Mouse (Mus musculus) C2C12 (cell line): ENCODE data around the gene Ppfia3. TPM values are rescaled to one million over a fixed set of nuclear protein-coding genes. Genes with fewer than 3 reads are reported as not detected.

Experiments
- H3K27me3 ChIP-seq: one replicate; pipeline ENCODE4 v1.6.1; 2011; ENCODE audit not compliant: control insufficient read depth, insufficient read depth, insufficient read length
- H3K36me3 ChIP-seq: one replicate; pipeline ENCODE4 v1.6.1; 2011; ENCODE audit not compliant: control insufficient read depth, insufficient read depth
- H3K4me3 ChIP-seq: one replicate; pipeline ENCODE4 v1.5.1; 2011; ENCODE audit warnings: mild to moderate bottlenecking, control low read depth; ENCODE audit not compliant: poor library complexity, insufficient read depth, severe bottlenecking
- H3K79me2 ChIP-seq: one replicate; pipeline ENCODE4 v1.6.1; 2011; ENCODE audit not compliant: control insufficient read depth, insufficient read depth
- H3K79me3 ChIP-seq: one replicate; pipeline ENCODE4 v1.6.1; 2011; ENCODE audit warnings: low read depth, control low read depth
- H3ac ChIP-seq: one replicate; pipeline ENCODE3; 2011; ENCODE audit warnings: low read depth; ENCODE audit not compliant: control insufficient read depth, insufficient read length
- CEBPB ChIP-seq: IDR thresholded peaks from one replicate; pipeline ENCODE4 v1.6.1; 2011; ENCODE audit warnings: low read depth, mild to moderate bottlenecking, control low read depth, moderate library complexity
- CTCF ChIP-seq: IDR thresholded peaks from one replicate; pipeline ENCODE4 v1.5.1; 2011; ENCODE audit not compliant: control insufficient read depth, insufficient read depth, insufficient read length
- FOSL1 ChIP-seq: IDR thresholded peaks from one replicate; pipeline ENCODE4 v1.8.0; 2011; ENCODE audit warnings: mild to moderate bottlenecking, low read length; ENCODE audit not compliant: poor library complexity, insufficient read depth, severe bottlenecking
- MAX ChIP-seq: IDR thresholded peaks from one replicate; pipeline ENCODE4 v1.6.1; 2011; ENCODE audit warnings: mild to moderate bottlenecking, control low read depth
- MYOD1 ChIP-seq: IDR thresholded peaks from one replicate; pipeline ENCODE4 v1.6.1; 2011; ENCODE audit warnings: low read depth; ENCODE audit not compliant: control insufficient read depth, insufficient read length
- MYOG ChIP-seq: IDR thresholded peaks from one replicate; pipeline ENCODE4 v1.6.1; 2011; ENCODE audit not compliant: control insufficient read depth, insufficient read length; ENCODE audit errors: extremely low read depth
- USF1 ChIP-seq: IDR thresholded peaks from one replicate; pipeline ENCODE4 v1.6.1; 2011; ENCODE audit warnings: low read depth, mild to moderate bottlenecking, control low read depth, moderate library complexity
- polyA plus RNA-seq: library from polyadenylated mRNA; unstranded; fragments of >200 nt; fragmentation: generic; extraction: Trizol; gene quantifications from one replicate; pipeline ENCODE4 v1.2.1, GENCODE M21; 2012; ENCODE audit warnings: missing spikeins

Ppfia3 gene
- polyA plus RNA-seq, 1 experiment = 4.8 TPM

DNA sequence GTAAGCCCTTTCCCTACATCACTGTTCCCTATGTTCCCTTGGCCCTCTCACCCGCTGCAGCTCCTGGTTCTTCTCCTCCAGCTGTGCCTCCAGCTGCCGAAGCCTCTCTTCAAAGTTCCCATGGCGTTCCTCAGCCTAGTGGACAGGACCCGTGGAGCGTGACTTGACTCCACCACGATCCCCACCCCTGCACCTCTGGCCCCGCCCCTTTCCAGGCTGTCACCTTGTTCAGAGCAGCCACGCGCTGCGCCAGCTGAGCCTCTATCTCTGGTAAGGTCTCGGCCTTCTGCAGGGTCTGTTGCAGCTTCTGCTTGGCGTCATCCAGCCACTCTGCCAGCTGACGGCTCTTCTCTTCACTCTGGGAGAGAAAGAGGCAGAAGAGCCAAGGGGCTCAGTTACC, 10.7 kb downstream of the Ppfia3 start:
- Histone ChIP-seq H3K27me3 (no peaks in the 10 kb centered on the region), H3ac (no peak overlapping the region), H3K79me2 (no peaks in the 10 kb centered on the region), H3K36me3 (no peaks in the 10 kb centered on the region), H3K4me3 (no peak overlapping the region), H3K79me3 (no peaks in the 10 kb centered on the region)
- TF ChIP-seq MYOG = no peak

- no peaks in the 10 kb centered on the region for H3K79me3 ChIP-seq
- TF ChIP-seq CTCF = no peak
- no peak for TF ChIP-seq CEBPB
- TF ChIP-seq MYOG = no peak
- TF ChIP-seq USF1 = no peak
- no peak for TF ChIP-seq MYOD1
- no peak for TF ChIP-seq FOSL1
- TF ChIP-seq MAX = no peak
- H3ac ChIP-seq = no peak overlapping the region
- no peaks in the 10 kb centered on the region for H3K27me3 ChIP-seq
- no peaks in the 10 kb centered on the region for H3K36me3 ChIP-seq
- no peaks in the 10 kb centered on the region for H3K79me2 ChIP-seq
- no peak overlapping the region for H3K4me3 ChIP-seq
Measured at GRCm38 (mm10) chr7:45355318-45356020, 11.3 kb downstream of the Ppfia3 start.

DNA sequence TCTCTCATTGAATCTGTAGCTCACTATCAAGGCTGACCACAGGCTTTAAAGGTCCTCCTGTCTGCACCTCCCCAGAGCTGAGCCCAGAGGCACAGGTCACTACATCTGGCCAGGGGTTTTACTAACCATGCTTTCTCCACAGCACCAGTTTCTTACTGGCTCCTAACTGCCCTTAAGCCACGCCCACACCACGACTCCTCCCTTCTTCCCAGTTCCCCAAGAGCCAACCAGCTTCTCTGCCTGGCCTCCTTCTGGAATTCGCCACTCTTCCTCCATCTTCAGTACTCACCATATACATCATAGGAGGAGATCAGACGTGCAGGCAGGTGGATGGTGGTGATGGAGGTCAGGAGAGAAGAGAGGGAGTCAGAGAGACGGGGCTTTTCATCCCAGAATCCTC, 13.8 kb downstream of the Ppfia3 start:
- H3K79me2 ChIP-seq = no peaks in the 10 kb centered on the region
- H3K36me3 ChIP-seq = no peaks in the 10 kb centered on the region
- H3K27me3 ChIP-seq = no peaks in the 10 kb centered on the region
- TF ChIP-seq FOSL1 = no peak
- no peak for TF ChIP-seq MYOG
- TF ChIP-seq MYOD1 = no peak
- no peaks in the 10 kb centered on the region for H3K79me3 ChIP-seq
- H3ac ChIP-seq = no peak overlapping the region
- no peak overlapping the region for H3K4me3 ChIP-seq

DNA sequence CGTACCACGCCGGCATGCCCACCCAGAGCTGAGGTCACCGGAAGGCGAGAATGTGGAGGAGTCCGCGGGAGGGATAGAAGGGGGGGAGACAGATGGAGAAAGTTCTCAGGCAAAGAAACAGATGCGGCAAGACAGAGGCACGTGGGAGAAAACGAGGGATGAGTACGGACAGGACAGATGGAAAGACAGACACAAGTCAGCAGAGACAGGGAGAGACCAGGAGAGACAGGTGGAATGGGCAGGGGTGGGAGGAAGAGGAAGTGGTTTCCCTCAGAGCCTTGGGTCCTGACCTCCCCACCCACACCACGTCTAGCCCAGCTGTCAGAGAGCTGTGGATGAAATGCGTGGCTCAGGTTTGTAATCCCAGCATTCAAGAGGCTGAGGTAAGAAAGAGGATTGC, 19.9 kb downstream of the Ppfia3 start:
- H3K79me3 ChIP-seq = no peaks in the 10 kb centered on the region
- H3ac ChIP-seq = no peak overlapping the region
- no peaks in the 10 kb centered on the region for H3K79me2 ChIP-seq
- no peak for TF ChIP-seq FOSL1
- no peak for TF ChIP-seq MAX
- no peak for TF ChIP-seq MYOD1
- H3K27me3 ChIP-seq = no peaks in the 10 kb centered on the region
- no peaks in the 10 kb centered on the region for H3K36me3 ChIP-seq
- H3K4me3 ChIP-seq = no peak overlapping the region

GRCm38 (mm10) chr7:45343543-45343942, 23.3 kb downstream of the Ppfia3 start:
- Histone ChIP-seq H3ac (no peak overlapping the region), H3K79me3 (no peaks in the 10 kb centered on the region), H3K36me3 (no peaks in the 10 kb centered on the region), H3K4me3 (no peak overlapping the region), H3K79me2 (no peaks in the 10 kb centered on the region), H3K27me3 (no peaks in the 10 kb centered on the region)
- TF ChIP-seq CEBPB (no peak), MYOD1 (no peak), CTCF (peak; percentile 24), MYOG (no peak), MAX (no peak), FOSL1 (no peak), USF1 (no peak)

DNA sequence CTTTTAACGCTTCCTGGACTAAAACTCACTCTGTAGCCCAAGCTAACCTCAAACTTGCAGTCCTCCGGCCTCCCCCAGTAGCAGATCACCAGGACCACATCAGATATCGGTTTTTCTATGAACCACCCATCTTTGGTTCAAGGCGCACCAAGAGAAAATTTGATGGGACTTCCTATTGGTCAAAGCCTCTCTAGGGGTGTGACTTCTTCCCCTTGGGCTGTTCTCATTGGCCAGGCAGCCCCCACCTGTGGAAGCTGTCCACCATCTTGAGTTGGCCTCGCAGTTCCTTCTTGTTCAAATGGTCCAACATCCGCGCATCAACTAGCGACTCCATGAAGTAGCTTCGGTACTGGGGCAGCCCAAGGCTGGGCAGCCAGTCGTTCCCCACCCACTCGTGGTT, 24.7 kb downstream of the Ppfia3 start:
- Histone ChIP-seq H3K79me2 (no peaks in the 10 kb centered on the region), H3K79me3 (no peaks in the 10 kb centered on the region), H3K36me3 (no peaks in the 10 kb centered on the region), H3K27me3 (no peaks in the 10 kb centered on the region), H3ac (no peak overlapping the region), H3K4me3 (no peak overlapping the region)
- TF ChIP-seq MAX (no peak), MYOD1 (no peak), CEBPB (no peak), CTCF (no peak), FOSL1 (no peak)
